Mouse (Mus musculus): ENCODE data around the gene Cox4i1. TPM values are rescaled to one million over a fixed set of nuclear protein-coding genes. Genes with fewer than 3 reads are reported as not detected.
"Not testable (repeated sequence)": the region's sequence is repeated elsewhere in the genome, so short reads cannot be mapped to it uniquely, and the experiment has no call there.

Cox4i1 gene
- polyA plus RNA-seq, 1 experiment from 2014 or later, result 638 TPM

DNA sequence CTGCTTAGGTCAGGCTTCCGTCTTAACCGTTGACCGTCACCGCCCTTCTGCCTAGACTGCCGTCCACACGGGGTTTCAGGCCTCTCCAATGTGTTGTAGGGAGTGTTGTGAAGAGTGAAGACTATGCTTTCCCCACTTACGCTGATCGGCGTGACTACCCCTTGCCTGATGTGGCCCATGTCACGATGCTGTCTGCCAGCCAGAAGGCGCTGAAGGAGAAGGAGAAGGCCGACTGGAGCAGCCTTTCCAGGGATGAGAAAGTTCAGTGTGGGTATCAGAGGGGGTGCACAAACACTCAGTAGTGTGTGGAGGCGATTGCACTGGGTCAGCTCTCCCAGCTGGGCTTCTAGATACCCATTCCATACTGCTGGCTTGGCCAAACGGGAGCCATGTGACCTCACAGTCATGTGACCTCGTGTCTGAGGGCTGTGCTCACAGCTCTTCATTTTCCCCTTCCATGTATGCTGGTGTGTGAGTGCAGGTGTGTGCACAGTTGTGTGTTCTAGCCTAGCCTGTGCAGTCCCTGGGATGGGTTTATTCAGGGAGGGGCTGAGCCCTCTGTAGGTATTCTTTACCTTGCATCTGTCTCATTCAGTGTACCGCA, 4.7 kb downstream of the Cox4i1 start:
- H3K36me3 ChIP-seq (ENCODE audit: control insufficient read depth, insufficient read depth), result peaks cover 35% of the 10 kb centered on the region
- no peak overlapping the region for H3K9ac ChIP-seq (ENCODE audit: low read depth, low read length)
- H3K4me2 ChIP-seq (ENCODE audit: low read depth, low read length), result no peak overlapping the region
- H3K9me3 ChIP-seq (replicated peaks; ENCODE audit: control insufficient read depth, low read length), result no peaks in the 10 kb centered on the region
- H3K4me1 ChIP-seq (ENCODE audit: control insufficient read depth, low read depth, low read length), result peaks cover 9% of the 10 kb centered on the region
- H3K27ac ChIP-seq (ENCODE audit: low read length), result no peak overlapping the region
- no peak for ATAC-seq (ENCODE audit: low read depth)
- H3K4me3 ChIP-seq (ENCODE audit: low read depth, low read length), result no peak overlapping the region
- WGBS (ENCODE audit: insufficient replicate concordance), result 85% methylated on average over 16 of the region's 16 CpGs
- H3K27me3 ChIP-seq (ENCODE audit: control insufficient read depth, insufficient read depth, low read depth, low read length), result no peaks in the 10 kb centered on the region

DNA sequence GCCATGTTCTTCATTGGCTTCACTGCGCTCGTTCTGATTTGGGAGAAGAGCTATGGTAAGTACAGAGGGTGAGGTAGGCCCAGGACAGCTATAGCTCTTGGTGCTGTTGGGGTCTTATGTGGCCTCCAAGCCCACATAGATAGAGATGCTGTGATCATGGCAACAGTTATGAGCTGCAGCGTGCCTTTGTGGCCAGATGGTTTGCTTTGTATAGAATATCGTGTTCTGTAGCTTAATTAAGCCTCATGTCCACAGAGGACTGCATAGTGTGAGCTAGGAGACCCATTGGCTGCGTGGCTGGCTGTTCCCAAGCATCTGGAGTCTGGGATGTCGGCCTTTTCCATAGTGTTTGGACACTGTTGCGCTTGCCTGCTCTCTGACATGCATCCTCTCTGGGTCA, 5.3 kb downstream of the Cox4i1 start:
- Histone ChIP-seq H3K9ac (ENCODE audit: low read depth, low read length) (no peak overlapping the region), H3K36me3 (ENCODE audit: control insufficient read depth, insufficient read depth) (peaks cover 35% of the 10 kb centered on the region), H3K4me2 (ENCODE audit: low read depth, low read length) (no peak overlapping the region), H3K27ac (ENCODE audit: low read length) (no peak overlapping the region), H3K9me3 (replicated peaks; ENCODE audit: control insufficient read depth, low read length) (no peaks in the 10 kb centered on the region), H3K4me1 (ENCODE audit: control insufficient read depth, low read depth, low read length) (peaks cover 9% of the 10 kb centered on the region), H3K27me3 (ENCODE audit: control insufficient read depth, insufficient read depth, low read depth, low read length) (no peaks in the 10 kb centered on the region), H3K4me3 (ENCODE audit: low read depth, low read length) (no peak overlapping the region)
- ATAC-seq (ENCODE audit: low read depth), result no peak
- WGBS (ENCODE audit: insufficient replicate concordance), result 91% methylated on average over 7 of the region's 7 CpGs

DNA sequence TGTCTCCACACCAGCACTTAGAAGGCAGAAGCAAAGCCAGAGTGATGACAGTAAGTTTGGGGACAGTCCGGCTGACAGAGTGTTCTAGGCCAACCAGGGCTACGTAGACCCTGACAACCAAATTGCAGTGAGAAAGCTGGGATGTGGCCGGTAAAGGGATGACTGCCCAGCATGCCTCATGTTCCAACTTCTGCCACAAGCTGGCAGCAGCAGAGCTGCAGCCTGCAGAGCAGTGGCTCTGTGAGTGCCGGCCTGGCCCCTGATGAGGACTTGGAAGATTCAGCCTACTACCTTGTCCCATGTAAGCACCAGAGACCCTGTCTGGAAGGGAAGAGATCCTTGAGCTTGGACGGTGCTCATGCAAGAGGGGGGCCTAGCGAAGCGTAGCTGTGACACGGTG, 7.7 kb downstream of the Cox4i1 start:
- 78% methylated on average over 8 of the region's 8 CpGs for WGBS (ENCODE audit: insufficient replicate concordance)
- Histone ChIP-seq H3K4me3 (ENCODE audit: low read depth, low read length) (no peak overlapping the region), H3K27ac (ENCODE audit: low read length) (no peak overlapping the region), H3K4me2 (ENCODE audit: low read depth, low read length) (no peak overlapping the region), H3K9ac (ENCODE audit: low read depth, low read length) (no peak overlapping the region), H3K9me3 (replicated peaks; ENCODE audit: control insufficient read depth, low read length) (no peaks in the 10 kb centered on the region), H3K27me3 (ENCODE audit: control insufficient read depth, insufficient read depth, low read depth, low read length) (no peaks in the 10 kb centered on the region), H3K36me3 (ENCODE audit: control insufficient read depth, insufficient read depth) (peaks cover 27% of the 10 kb centered on the region), H3K4me1 (ENCODE audit: control insufficient read depth, low read depth, low read length) (peaks cover 7% of the 10 kb centered on the region)
- no peak for ATAC-seq (ENCODE audit: low read depth)

DNA sequence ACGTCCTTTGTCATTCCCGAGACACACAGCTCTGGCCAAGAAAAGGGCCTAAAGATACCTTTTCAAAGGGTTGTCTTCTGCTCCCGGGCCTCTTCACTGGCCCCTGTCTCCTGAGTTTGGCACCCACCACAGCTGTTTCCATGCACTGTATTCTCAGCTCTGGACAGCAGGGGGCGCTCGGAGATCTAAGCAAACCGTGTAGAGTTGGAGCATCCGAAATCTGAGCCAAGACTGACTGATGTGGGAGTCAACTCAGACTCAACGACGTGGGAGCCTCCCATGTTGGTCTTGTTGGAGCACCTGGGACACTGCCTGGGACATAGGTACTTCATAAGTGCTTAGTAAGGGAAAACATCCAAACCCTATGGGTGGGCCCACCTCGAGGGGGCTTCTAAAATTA, 10.4 kb downstream of the Cox4i1 start:
- peaks cover 6% of the 10 kb centered on the region for H3K36me3 ChIP-seq (ENCODE audit: control insufficient read depth, insufficient read depth)
- no peaks in the 10 kb centered on the region for H3K27me3 ChIP-seq (ENCODE audit: control insufficient read depth, insufficient read depth, low read depth, low read length)
- no peak overlapping the region for H3K27ac ChIP-seq (ENCODE audit: low read length)
- WGBS (ENCODE audit: insufficient replicate concordance), result 13% methylated on average over 10 of the region's 10 CpGs
- H3K9ac ChIP-seq (ENCODE audit: low read depth, low read length), result no peak overlapping the region
- peaks cover 7% of the 10 kb centered on the region for H3K4me1 ChIP-seq (ENCODE audit: control insufficient read depth, low read depth, low read length)
- H3K4me3 ChIP-seq (ENCODE audit: low read depth, low read length), result no peak overlapping the region
- no peaks in the 10 kb centered on the region for H3K9me3 ChIP-seq (replicated peaks; ENCODE audit: control insufficient read depth, low read length)
- 0 out of 2 replicates have a peak, but pooled peaks have one; percentile 23 for ATAC-seq (ENCODE audit: low read depth)
- no peak overlapping the region for H3K4me2 ChIP-seq (ENCODE audit: low read depth, low read length)

GRCm38 (mm10) chr8:120679629-120680387, 11.8 kb downstream of the Cox4i1 start:
- Histone ChIP-seq H3K9ac (ENCODE audit: low read depth, low read length) (no peak overlapping the region), H3K4me3 (ENCODE audit: low read depth, low read length) (no peak overlapping the region), H3K4me1 (ENCODE audit: control insufficient read depth, low read depth, low read length) (peaks cover 7% of the 10 kb centered on the region), H3K27ac (ENCODE audit: low read length) (no peak overlapping the region), H3K9me3 (replicated peaks; ENCODE audit: control insufficient read depth, low read length) (no peaks in the 10 kb centered on the region), H3K27me3 (ENCODE audit: control insufficient read depth, insufficient read depth, low read depth, low read length) (no peaks in the 10 kb centered on the region), H3K36me3 (ENCODE audit: control insufficient read depth, insufficient read depth) (no peaks in the 10 kb centered on the region), H3K4me2 (ENCODE audit: low read depth, low read length) (no peak overlapping the region)
- ATAC-seq (ENCODE audit: low read depth), result peak; percentile 59
- WGBS (ENCODE audit: insufficient replicate concordance), result 15% methylated on average over 11 of the region's 11 CpGs

GRCm38 (mm10) chr8:120680405-120680804, 12.4 kb downstream of the Cox4i1 start:
- 43% methylated on average over 7 of the region's 7 CpGs for WGBS (ENCODE audit: insufficient replicate concordance)
- H3K36me3 ChIP-seq (ENCODE audit: control insufficient read depth, insufficient read depth); H3K4me3 ChIP-seq (ENCODE audit: low read depth, low read length); H3K4me1 ChIP-seq (ENCODE audit: control insufficient read depth, low read depth, low read length); H3K27ac ChIP-seq (ENCODE audit: low read length); H3K9me3 ChIP-seq (replicated peaks; ENCODE audit: control insufficient read depth, low read length); ATAC-seq (ENCODE audit: low read depth); H3K9ac ChIP-seq (ENCODE audit: low read depth, low read length); H3K27me3 ChIP-seq (ENCODE audit: control insufficient read depth, insufficient read depth, low read depth, low read length); H3K4me2 ChIP-seq (ENCODE audit: low read depth, low read length): not testable (repeated sequence)

GRCm38 (mm10) chr8:120681113-120681512, 13.1 kb downstream of the Cox4i1 start:
- no peak overlapping the region for H3K9ac ChIP-seq (ENCODE audit: low read depth, low read length)
- no peak overlapping the region for H3K4me3 ChIP-seq (ENCODE audit: low read depth, low read length)
- H3K4me2 ChIP-seq (ENCODE audit: low read depth, low read length), result no peak overlapping the region
- H3K27me3 ChIP-seq (ENCODE audit: control insufficient read depth, insufficient read depth, low read depth, low read length), result no peaks in the 10 kb centered on the region
- no peak for ATAC-seq (ENCODE audit: low read depth)
- 64% methylated on average over 10 of the region's 10 CpGs for WGBS (ENCODE audit: insufficient replicate concordance)
- no peaks in the 10 kb centered on the region for H3K36me3 ChIP-seq (ENCODE audit: control insufficient read depth, insufficient read depth)
- H3K4me1 ChIP-seq (ENCODE audit: control insufficient read depth, low read depth, low read length), result peaks cover 7% of the 10 kb centered on the region
- no peaks in the 10 kb centered on the region for H3K9me3 ChIP-seq (replicated peaks; ENCODE audit: control insufficient read depth, low read length)
- no peak overlapping the region for H3K27ac ChIP-seq (ENCODE audit: low read length)

- H3K36me3 ChIP-seq (ENCODE audit: control insufficient read depth, insufficient read depth), result no peaks in the 10 kb centered on the region
- no peaks in the 10 kb centered on the region for H3K9me3 ChIP-seq (replicated peaks; ENCODE audit: control insufficient read depth, low read length)
- ATAC-seq (ENCODE audit: low read depth), result 0 out of 2 replicates have a peak, but pooled peaks have one; percentile 24
- H3K4me1 ChIP-seq (ENCODE audit: control insufficient read depth, low read depth, low read length), result peaks cover 7% of the 10 kb centered on the region
- H3K4me3 ChIP-seq (ENCODE audit: low read depth, low read length), result no peak overlapping the region
- WGBS (ENCODE audit: insufficient replicate concordance), result 12% methylated on average over 10 of the region's 10 CpGs
- no peak overlapping the region for H3K4me2 ChIP-seq (ENCODE audit: low read depth, low read length)
- no peak overlapping the region for H3K27ac ChIP-seq (ENCODE audit: low read length)
- H3K27me3 ChIP-seq (ENCODE audit: control insufficient read depth, insufficient read depth, low read depth, low read length), result no peaks in the 10 kb centered on the region
- no peak overlapping the region for H3K9ac ChIP-seq (ENCODE audit: low read depth, low read length)
Measured at GRCm38 (mm10) chr8:120683602-120684001, 15.6 kb downstream of the Cox4i1 start.

DNA sequence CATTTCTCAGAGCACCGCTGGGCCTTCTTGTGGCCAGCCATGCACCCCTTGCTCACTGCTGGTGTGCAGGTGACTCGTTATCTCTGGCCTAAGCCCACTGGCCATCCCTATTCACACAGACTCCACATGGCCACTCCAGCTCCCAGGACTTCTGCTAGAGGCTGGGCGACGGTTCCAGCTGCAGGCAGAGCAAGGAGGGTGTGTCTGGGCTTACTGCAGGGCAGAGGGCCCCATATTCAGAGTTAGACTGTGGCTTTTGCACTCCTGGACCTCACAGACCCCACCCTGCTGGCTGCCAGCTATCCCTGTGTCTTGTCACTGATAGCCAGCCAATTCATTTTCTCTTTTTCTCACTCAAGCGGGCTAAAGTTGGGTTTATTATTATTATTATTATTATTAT, 16.1 kb downstream of the Cox4i1 start:
- H3K27ac ChIP-seq (ENCODE audit: low read length), result no peak overlapping the region
- no peak for ATAC-seq (ENCODE audit: low read depth)
- 55% methylated on average over 5 of the region's 5 CpGs for whole genome bisulfite sequencing (ENCODE audit: insufficient replicate concordance)
- no peak overlapping the region for H3K9ac ChIP-seq (ENCODE audit: low read depth, low read length)
- H3K36me3 ChIP-seq (ENCODE audit: control insufficient read depth, insufficient read depth), result no peaks in the 10 kb centered on the region
- no peak overlapping the region for H3K4me3 ChIP-seq (ENCODE audit: low read depth, low read length)
- H3K9me3 ChIP-seq (replicated peaks; ENCODE audit: control insufficient read depth, low read length), result no peaks in the 10 kb centered on the region
- peaks cover 7% of the 10 kb centered on the region for H3K4me1 ChIP-seq (ENCODE audit: control insufficient read depth, low read depth, low read length)
- H3K27me3 ChIP-seq (ENCODE audit: control insufficient read depth, insufficient read depth, low read depth, low read length), result peaks cover 3% of the 10 kb centered on the region; the same call in 1 of the 2 replicates
- H3K4me2 ChIP-seq (ENCODE audit: low read depth, low read length), result no peak overlapping the region

All from liver, embryonic 16.5 days (tissue).